Mouse (Mus musculus) cerebellum, adult 11-12 months (tissue): ENCODE measurements at regions not wholly inside any gene's neighbourhood (a gene's known extent, or its start where the extent isn't known, plus 50 kb on each side); places are given as distances from the start of the nearest gene placed in this dataset.

Experiments
- DNase-seq: peaks from one replicate; pipeline ENCODE4 v3.0.0; 2022

GRCm38 (mm10) chr2:117917181-117917580 lies 194.5 kb upstream of the Thbs1 start:
- no peak for DNase-seq

- DNase-seq, result no peak
Measured at GRCm38 (mm10) chr2:117924877-117925276, 186.8 kb upstream of the Thbs1 start.

- DNase-seq, result no peak
Measured at GRCm38 (mm10) chr2:117925412-117925811, 186.3 kb upstream of the Thbs1 start.

- no peak for DNase-seq
Measured at GRCm38 (mm10) chr2:117928062-117928461, 183.6 kb upstream of the Thbs1 start.

GRCm38 (mm10) chr2:117929586-117929985 lies 182.1 kb upstream of the Thbs1 start:
- DNase-seq, result no peak

- DNase-seq, result no peak
Measured at GRCm38 (mm10) chr2:117930895-117931537, 180.7 kb upstream of the Thbs1 start.

GRCm38 (mm10) chr2:117936590-117936989 lies 175.1 kb upstream of the Thbs1 start:
- DNase-seq, result no peak

GRCm38 (mm10) chr2:117938283-117939049 lies 173.2 kb upstream of the Thbs1 start:
- DNase-seq, result no peak

- DNase-seq, result no peak
Measured at GRCm38 (mm10) chr2:117941517-117942096, 170.1 kb upstream of the Thbs1 start.

- DNase-seq, result no peak
Measured at GRCm38 (mm10) chr2:117943666-117944065, 168.0 kb upstream of the Thbs1 start.

- DNase-seq, result no peak
Measured at GRCm38 (mm10) chr2:117944325-117944724, 167.4 kb upstream of the Thbs1 start.

GRCm38 (mm10) chr2:117944942-117945341 lies 166.7 kb upstream of the Thbs1 start:
- DNase-seq, result no peak

GRCm38 (mm10) chr2:117950431-117951336 lies 161.0 kb upstream of the Thbs1 start:
- no peak for DNase-seq

- DNase-seq, result no peak
Measured at GRCm38 (mm10) chr2:117951337-117951718, 160.3 kb upstream of the Thbs1 start.

GRCm38 (mm10) chr2:117958737-117959136 lies 152.9 kb upstream of the Thbs1 start:
- no peak for DNase-seq

- DNase-seq, result no peak
Measured at GRCm38 (mm10) chr2:117959440-117959839, 152.2 kb upstream of the Thbs1 start.

- DNase-seq, result no peak
Measured at GRCm38 (mm10) chr2:117962531-117962930, 149.1 kb upstream of the Thbs1 start.

GRCm38 (mm10) chr2:117963526-117963925 lies 148.2 kb upstream of the Thbs1 start:
- no peak for DNase-seq

- no peak for DNase-seq
Measured at GRCm38 (mm10) chr2:117965758-117966157, 145.9 kb upstream of the Thbs1 start.

GRCm38 (mm10) chr2:117968731-117969130 lies 142.9 kb upstream of the Thbs1 start:
- no peak for DNase-seq

- no peak for DNase-seq
Measured at GRCm38 (mm10) chr2:117970631-117971030, 141.0 kb upstream of the Thbs1 start.

- DNase-seq, result no peak
Measured at GRCm38 (mm10) chr2:117977033-117977432, 134.6 kb upstream of the Thbs1 start.

GRCm38 (mm10) chr2:117980856-117981255 lies 130.8 kb upstream of the Thbs1 start:
- DNase-seq, result no peak
